Mouse (Mus musculus): ENCODE data around the gene Tnfsf12. TPM values are rescaled to one million over a fixed set of nuclear protein-coding genes. Genes with fewer than 3 reads are reported as not detected.
A peak's percentile ranks its signal among the peaks of the same experiment; 100 is the strongest.
"Not testable (repeated sequence)": the region's sequence is repeated elsewhere in the genome, so short reads cannot be mapped to it uniquely, and the experiment has no call there.

Tnfsf12 gene
- polyA plus RNA-seq, 1 experiment from 2014 or later: 1.1 TPM

GRCm38 (mm10) chr11:69702886-69703285, 7.2 kb upstream of the Tnfsf12 start:
- 95% methylated on average over 10 of the region's 10 CpGs for WGBS
- H3K9ac ChIP-seq; H3K27me3 ChIP-seq; H3K4me2 ChIP-seq; ATAC-seq; H3K9me3 ChIP-seq (replicated peaks); H3K36me3 ChIP-seq (ENCODE audit: poor library complexity, severe bottlenecking); H3K4me3 ChIP-seq; H3K27ac ChIP-seq; H3K4me1 ChIP-seq: not testable (repeated sequence)

- ATAC-seq: no peak
- WGBS: 85% methylated on average over 1 of the region's 1 CpGs
- no peak overlapping the region for H3K9ac ChIP-seq
Observed at GRCm38 (mm10) chr11:69699595-69699994, 3.9 kb upstream of the Tnfsf12 start.

DNA sequence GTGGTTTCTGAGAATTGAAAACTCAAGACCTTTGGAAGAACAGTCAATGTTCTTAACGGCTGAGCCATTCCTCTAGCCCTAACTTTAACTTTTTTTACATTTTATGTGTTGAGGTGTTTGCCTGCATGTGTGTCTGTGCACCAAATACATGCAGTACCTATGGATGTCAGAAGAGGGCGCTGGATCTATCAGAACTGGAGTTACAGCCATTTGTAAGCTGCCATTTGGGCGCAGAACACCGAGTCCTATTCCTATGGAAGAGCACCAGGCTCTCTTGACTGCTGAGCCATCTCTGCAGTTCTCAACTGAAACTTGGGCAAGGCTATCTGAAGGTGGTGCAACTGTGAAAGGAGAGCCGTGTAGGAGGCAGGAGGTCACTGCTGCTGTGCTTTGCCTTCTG, 2.9 kb upstream of the Tnfsf12 start:
- Histone ChIP-seq H3K4me2 (no peak overlapping the region), H3K27ac (no peak overlapping the region), H3K4me3 (no peak overlapping the region), H3K9ac (no peak overlapping the region), H3K27me3 (0 out of 2 replicates have a peak, but pooled peaks cover 7% of the 10 kb centered on the region), H3K9me3 (replicated peaks) (no peaks in the 10 kb centered on the region), H3K36me3 (ENCODE audit: poor library complexity, severe bottlenecking) (no peaks in the 10 kb centered on the region), H3K4me1 (peaks cover 12% of the 10 kb centered on the region)
- 71% methylated on average over 5 of the region's 5 CpGs for WGBS
- no peak for ATAC-seq

More at GRCm38 (mm10) chr11:69699595-69699994, 3.9 kb upstream of the Tnfsf12 start:
- Histone ChIP-seq H3K36me3 (ENCODE audit: poor library complexity, severe bottlenecking) (no peaks in the 10 kb centered on the region), H3K9me3 (replicated peaks) (no peaks in the 10 kb centered on the region), H3K4me1 (peaks cover 12% of the 10 kb centered on the region), H3K4me3 (no peak overlapping the region), H3K27ac (no peak overlapping the region), H3K4me2 (no peak overlapping the region), H3K27me3 (0 out of 2 replicates have a peak, but pooled peaks cover 7% of the 10 kb centered on the region)

GRCm38 (mm10) chr11:69697396-69697795, 1.7 kb upstream of the Tnfsf12 start:
- H3K27ac ChIP-seq: no peak overlapping the region
- WGBS: 88% methylated on average over 3 of the region's 3 CpGs
- ATAC-seq: no peak
- H3K4me1 ChIP-seq: peaks cover 12% of the 10 kb centered on the region
- H3K4me3 ChIP-seq: no peak overlapping the region
- H3K9me3 ChIP-seq (replicated peaks): no peaks in the 10 kb centered on the region
- no peak overlapping the region for H3K4me2 ChIP-seq
- no peaks in the 10 kb centered on the region for H3K36me3 ChIP-seq (ENCODE audit: poor library complexity, severe bottlenecking)
- H3K27me3 ChIP-seq: 0 out of 2 replicates have a peak, but pooled peaks cover 7% of the 10 kb centered on the region
- no peak overlapping the region for H3K9ac ChIP-seq

DNA sequence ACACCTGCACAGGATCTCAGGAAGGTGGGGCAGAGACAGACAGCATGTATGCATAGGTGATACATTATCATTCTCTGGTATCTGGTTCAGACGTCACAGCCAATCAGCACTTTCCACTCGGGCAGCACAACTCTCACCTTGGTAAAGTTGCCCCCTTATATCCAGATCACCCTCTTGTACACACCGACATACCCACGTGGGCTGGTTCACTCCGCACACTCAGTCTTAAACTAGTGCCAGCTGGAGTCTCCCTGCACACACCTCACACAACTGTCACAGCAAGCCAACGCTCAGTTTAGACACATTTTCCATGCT, 646 bp downstream of the Tnfsf12 start:
- H3K9me3 ChIP-seq (replicated peaks): no peaks in the 10 kb centered on the region
- no peak for ATAC-seq
- peak overlapping the region; percentile 78 for H3K9ac ChIP-seq

GRCm38 (mm10) chr11:69693421-69693965, 2.2 kb downstream of the Tnfsf12 start:
- 0 out of 2 replicates have a peak, but pooled peaks cover 7% of the 10 kb centered on the region for H3K27me3 ChIP-seq
- no peak overlapping the region for H3K27ac ChIP-seq
- H3K9ac ChIP-seq: no peak overlapping the region
- H3K9me3 ChIP-seq (replicated peaks): no peaks in the 10 kb centered on the region
- 55% methylated on average over 11 of the region's 11 CpGs for WGBS
- no peak overlapping the region for H3K4me2 ChIP-seq
- no peaks in the 10 kb centered on the region for H3K36me3 ChIP-seq (ENCODE audit: poor library complexity, severe bottlenecking)
- no peak overlapping the region for H3K4me3 ChIP-seq
- no peak for ATAC-seq
- peaks cover 12% of the 10 kb centered on the region for H3K4me1 ChIP-seq

More for the DNA sequence above, 646 bp downstream of the Tnfsf12 start:
- Histone ChIP-seq H3K36me3 (ENCODE audit: poor library complexity, severe bottlenecking) (no peaks in the 10 kb centered on the region), H3K4me2 (peak overlapping the region; percentile 92), H3K4me3 (peak overlapping the region; percentile 47; the same call in 1 of the 2 replicates), H3K27ac (no peak overlapping the region), H3K27me3 (0 out of 2 replicates have a peak, but pooled peaks cover 7% of the 10 kb centered on the region), H3K4me1 (peaks cover 12% of the 10 kb centered on the region)
- 25% methylated on average over 6 of the region's 6 CpGs for WGBS

DNA sequence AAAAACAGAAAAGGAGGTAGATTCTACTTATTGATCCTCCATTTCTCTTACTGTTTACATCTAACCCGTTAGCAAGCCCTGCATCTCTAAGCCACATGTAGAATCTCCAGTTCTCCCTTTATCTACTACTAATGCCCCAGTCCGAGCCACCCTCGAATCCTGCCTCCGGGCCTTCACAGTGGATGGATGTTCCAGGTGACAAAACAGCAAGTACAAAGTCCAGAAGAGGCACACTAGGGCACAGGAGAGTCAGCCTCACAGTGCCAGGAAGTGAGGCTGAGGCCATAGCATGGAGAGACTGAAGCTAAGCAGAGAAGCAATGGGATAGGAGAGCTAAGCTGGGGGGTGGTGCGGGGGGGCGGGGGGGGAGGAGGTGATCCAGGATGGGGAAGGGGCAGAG, 2.8 kb downstream of the Tnfsf12 start:
- Histone ChIP-seq H3K36me3 (ENCODE audit: poor library complexity, severe bottlenecking) (no peaks in the 10 kb centered on the region), H3K9me3 (replicated peaks) (no peaks in the 10 kb centered on the region), H3K4me2 (no peak overlapping the region), H3K27me3 (0 out of 2 replicates have a peak, but pooled peaks cover 7% of the 10 kb centered on the region), H3K4me3 (no peak overlapping the region), H3K4me1 (peaks cover 12% of the 10 kb centered on the region), H3K9ac (no peak overlapping the region), H3K27ac (no peak overlapping the region)
- WGBS: 90% methylated on average over 6 of the region's 6 CpGs
- no peak for ATAC-seq

DNA sequence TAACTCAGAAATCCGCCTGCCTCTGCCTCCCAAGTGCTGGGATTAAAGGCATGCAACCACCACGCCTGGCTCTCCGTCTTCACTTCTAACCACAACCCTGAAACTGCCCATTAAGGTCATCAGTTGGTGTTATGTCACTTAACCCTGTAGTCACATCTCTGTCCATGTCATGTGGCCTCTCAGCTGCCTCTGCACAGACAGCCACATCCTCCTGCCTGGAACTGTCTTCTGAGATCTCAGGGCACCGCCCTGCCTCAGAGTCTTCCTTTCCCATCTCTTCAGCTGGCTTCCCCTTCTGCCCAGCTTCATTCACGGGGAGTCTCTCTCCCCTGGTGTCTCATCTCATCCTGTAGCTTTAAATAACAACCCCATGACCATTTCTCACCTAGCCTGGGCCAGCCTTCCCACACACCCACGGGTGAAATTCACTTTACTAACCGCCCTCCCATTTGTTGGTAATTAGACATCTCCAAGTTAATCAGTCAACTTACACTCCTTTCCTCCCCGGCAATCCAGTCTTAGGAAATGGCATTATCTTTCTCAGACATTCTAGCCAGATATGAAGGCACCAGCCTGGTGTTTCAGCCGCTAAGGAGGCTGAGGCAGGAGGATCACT, 3.3 kb downstream of the Tnfsf12 start:
- H3K36me3 ChIP-seq (ENCODE audit: poor library complexity, severe bottlenecking): no peaks in the 10 kb centered on the region
- no peaks in the 10 kb centered on the region for H3K9me3 ChIP-seq (replicated peaks)
- 85% methylated on average over 9 of the region's 9 CpGs for WGBS
- peaks cover 12% of the 10 kb centered on the region for H3K4me1 ChIP-seq
- 0 out of 2 replicates have a peak, but pooled peaks cover 7% of the 10 kb centered on the region for H3K27me3 ChIP-seq
- H3K9ac ChIP-seq: no peak overlapping the region
- H3K4me3 ChIP-seq: no peak overlapping the region
- no peak for ATAC-seq
- H3K4me2 ChIP-seq: no peak overlapping the region
- no peak overlapping the region for H3K27ac ChIP-seq

DNA sequence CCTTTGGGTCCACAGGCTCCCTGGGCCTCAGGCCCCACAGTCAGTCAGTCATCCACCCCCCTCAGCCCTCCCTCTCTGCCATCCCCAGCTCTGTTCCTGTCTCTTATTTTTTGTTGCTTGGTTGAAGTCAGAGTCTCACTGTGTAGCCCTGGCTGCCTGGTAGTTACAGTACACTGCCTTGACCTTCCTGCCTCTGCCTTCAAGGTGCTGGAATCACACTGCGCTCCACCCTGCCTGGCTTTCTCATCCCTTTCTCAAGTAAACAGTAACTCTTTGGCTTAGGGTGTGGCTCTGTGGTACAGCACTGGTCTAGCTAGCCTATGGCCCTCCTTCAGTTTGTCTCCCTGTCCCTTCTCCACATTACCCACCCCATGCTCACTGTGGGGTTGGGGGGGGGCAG, 5.8 kb downstream of the Tnfsf12 start:
- Histone ChIP-seq H3K4me2 (no peak overlapping the region), H3K9ac (no peak overlapping the region), H3K4me3 (no peak overlapping the region), H3K36me3 (ENCODE audit: poor library complexity, severe bottlenecking) (no peaks in the 10 kb centered on the region), H3K27me3 (0 out of 2 replicates have a peak, but pooled peaks cover 1% of the 10 kb centered on the region), H3K4me1 (peaks cover 17% of the 10 kb centered on the region), H3K9me3 (replicated peaks) (no peaks in the 10 kb centered on the region), H3K27ac (no peak overlapping the region)
- no peak for ATAC-seq
- 92% methylated on average over 1 of the region's 1 CpGs for WGBS

GRCm38 (mm10) chr11:69687061-69687460, 8.6 kb downstream of the Tnfsf12 start:
- H3K27ac ChIP-seq: no peak overlapping the region
- WGBS: 62% methylated on average over 5 of the region's 5 CpGs
- no peak overlapping the region for H3K4me3 ChIP-seq
- peak overlapping the region; percentile 45; the same call in 1 of the 2 replicates for H3K9ac ChIP-seq
- ATAC-seq: no peak
- H3K4me1 ChIP-seq: peaks cover 29% of the 10 kb centered on the region
- H3K36me3 ChIP-seq (ENCODE audit: poor library complexity, severe bottlenecking): no peaks in the 10 kb centered on the region
- H3K4me2 ChIP-seq: no peak overlapping the region
- no peaks in the 10 kb centered on the region for H3K9me3 ChIP-seq (replicated peaks)
- no peaks in the 10 kb centered on the region for H3K27me3 ChIP-seq

GRCm38 (mm10) chr11:69686377-69686776, 9.3 kb downstream of the Tnfsf12 start:
- no peak overlapping the region; the same call in 1 of the 2 replicates for H3K9ac ChIP-seq

DNA sequence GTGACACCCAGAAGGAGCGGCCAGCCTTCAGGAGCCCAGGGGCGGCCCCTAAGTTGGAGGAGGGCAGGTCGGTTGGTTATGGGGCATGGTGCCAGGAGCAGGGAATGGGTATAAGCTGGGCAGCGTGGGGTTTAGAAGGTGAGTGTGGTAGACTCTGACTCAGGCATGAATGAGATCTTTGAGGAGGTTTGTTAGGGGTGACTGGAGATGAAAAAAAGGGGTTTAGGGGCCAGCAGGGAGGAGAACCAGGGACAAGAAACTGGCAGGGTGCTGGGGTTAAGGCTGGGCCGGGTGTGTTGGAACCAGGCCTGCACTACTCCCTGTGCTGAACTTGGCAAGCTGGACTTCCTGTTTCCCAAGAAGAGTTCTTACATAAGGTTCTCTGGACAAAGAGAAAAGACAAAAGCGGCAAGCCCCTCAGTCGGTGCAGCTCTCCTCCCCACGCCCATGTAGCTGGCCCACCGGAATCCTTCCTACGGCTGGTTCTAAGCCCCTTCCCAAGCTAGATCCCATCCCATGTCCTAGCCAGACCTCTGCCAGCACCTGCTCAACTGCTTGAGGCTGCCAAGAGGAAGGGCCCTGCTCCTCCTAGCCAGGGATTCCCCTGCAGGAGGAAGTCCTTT, 10.0 kb downstream of the Tnfsf12 start, which contains the start of gene Tnfsf13:
Gene Tnfsf13 (minus strand): TSS at position 259 of the 623 bp plus-strand sequence.
- WGBS: 51% methylated on average over 10 of the region's 10 CpGs
- Histone ChIP-seq H3K9ac (no peak within 1 kb of the TSS; the same call in 1 of the 2 replicates), H3K27ac (peak within 1 kb of the TSS; percentile 6; the same call in 1 of the 2 replicates), H3K36me3 (ENCODE audit: poor library complexity, severe bottlenecking) (no peaks in the 10 kb centered on the region), H3K4me2 (no peak within 1 kb of the TSS), H3K27me3 (no peaks in the 10 kb centered on the region), H3K9me3 (replicated peaks) (no peaks in the 10 kb centered on the region), H3K4me3 (no peak within 1 kb of the TSS), H3K4me1 (peaks cover 36% of the 10 kb centered on the region)
- ATAC-seq: no peak

More at GRCm38 (mm10) chr11:69686377-69686776, 9.3 kb downstream of the Tnfsf12 start:
- no peaks in the 10 kb centered on the region for H3K36me3 ChIP-seq (ENCODE audit: poor library complexity, severe bottlenecking)
- H3K4me1 ChIP-seq: peaks cover 30% of the 10 kb centered on the region
- no peak for ATAC-seq
- no peak overlapping the region; the same call in 1 of the 2 replicates for H3K27ac ChIP-seq
- WGBS: 19% methylated on average over 4 of the region's 4 CpGs
- no peaks in the 10 kb centered on the region for H3K27me3 ChIP-seq
- H3K9me3 ChIP-seq (replicated peaks): no peaks in the 10 kb centered on the region
- H3K4me2 ChIP-seq: no peak overlapping the region
- no peak overlapping the region for H3K4me3 ChIP-seq
